Comparison of ENCODE assay signal across 9 mouse cellular contexts in genomic region chr5:50057612-50058420, GRCm38 (mm10). TPM values are rescaled to one million over a fixed set of nuclear protein-coding genes. Genes with fewer than 3 reads are reported as not detected.
DNase-seq lines count a peak whose midpoint lies in the region; ATAC-seq and TF ChIP-seq lines count a peak whose summit lies in the region.
"Had no signal": no experiment of that assay in that cellular context is flagged by ENCODE, and none has a peak within 500 bp of the region (broad histone marks: within the 10 kb centered on the region; RNA-seq: fewer than 3 reads in every experiment).

No protein-coding gene starts in this region.

- 2% methylated on average over 26 of the region's 26 CpGs for WGBS in kidney, postnatal 0 days
- 3% methylated on average over 26 of the region's 26 CpGs for WGBS in heart, embryonic 16.5 days
- WGBS in liver, postnatal 0 days (ENCODE audit: insufficient replicate concordance), result 8% methylated on average over 26 of the region's 26 CpGs
- WGBS in stomach, embryonic 14.5 days, result under 1% methylated on average over 26 of the region's 26 CpGs

- H3K36me3 ChIP-seq in kidney, postnatal 0 days (ENCODE audit: insufficient read depth, low read length), result no peaks in the 10 kb centered on the region
- H3K36me3 ChIP-seq in heart, embryonic 16.5 days (ENCODE audit: control insufficient read depth, insufficient read depth), result no peaks in the 10 kb centered on the region
- H3K36me3 ChIP-seq in liver, postnatal 0 days (replicated peaks; ENCODE audit: insufficient read depth, low read length), result no peaks in the 10 kb centered on the region
- no peaks in the 10 kb centered on the region for H3K36me3 ChIP-seq in stomach, embryonic 14.5 days (ENCODE audit: control insufficient read depth, insufficient read depth, low read length)

- no peak; the same call in 1 of the 2 replicates for ATAC-seq in kidney, postnatal 0 days (replicated peaks; ENCODE audit: low FRiP score, low read depth)
- no peak; the same call in none of the 2 replicates for ATAC-seq in heart, embryonic 16.5 days (replicated peaks; ENCODE audit: extremely low read depth, insufficient read depth, low FRiP score)
- ATAC-seq in liver, postnatal 0 days, result no peak; the same call in none of the 2 replicates
- peak; percentile 5; the same call in 1 of the 2 replicates for ATAC-seq in stomach, embryonic 14.5 days (ENCODE audit: insufficient number of reproducible peaks, insufficient read depth, low FRiP score, low read depth)

- H3K4me1 ChIP-seq in kidney, postnatal 0 days (replicated peaks; ENCODE audit: insufficient read depth, low read length), result no peaks in the 10 kb centered on the region; the same call in 1 of the 2 replicates
- no peaks in the 10 kb centered on the region for H3K4me1 ChIP-seq in cortical plate, adult 2 months (ENCODE audit: control insufficient read depth, insufficient read depth, low read length)
- peaks cover 29% of the 10 kb centered on the region for H3K4me1 ChIP-seq in heart, embryonic 16.5 days (ENCODE audit: control insufficient read depth, insufficient read depth, low read length)
- peaks cover 6% of the 10 kb centered on the region for H3K4me1 ChIP-seq in liver, postnatal 0 days (ENCODE audit: insufficient read depth)
- peaks cover 18% of the 10 kb centered on the region for H3K4me1 ChIP-seq in stomach, embryonic 14.5 days (ENCODE audit: control insufficient read depth, insufficient read depth, low read length)

- H3K9me3 ChIP-seq in kidney, postnatal 0 days (replicated peaks; ENCODE audit: low read length), result no peaks in the 10 kb centered on the region
- H3K9me3 ChIP-seq in heart, embryonic 16.5 days (replicated peaks; ENCODE audit: control insufficient read depth, low read length), result no peaks in the 10 kb centered on the region
- no peaks in the 10 kb centered on the region for H3K9me3 ChIP-seq in liver, postnatal 0 days (ENCODE audit: low read length)
- H3K9me3 ChIP-seq in stomach, embryonic 14.5 days (ENCODE audit: control insufficient read depth, low read depth, low read length), result no peaks in the 10 kb centered on the region

- no peaks in the 10 kb centered on the region for H3K27me3 ChIP-seq in kidney, postnatal 0 days (ENCODE audit: insufficient read depth, low read length)
- H3K27me3 ChIP-seq in heart, embryonic 16.5 days (ENCODE audit: control insufficient read depth, insufficient read depth, low read length), result no peaks in the 10 kb centered on the region
- H3K27me3 ChIP-seq in liver, postnatal 0 days (ENCODE audit: insufficient read depth, low read length), result peaks cover 9% of the 10 kb centered on the region
- no peaks in the 10 kb centered on the region for H3K27me3 ChIP-seq in stomach, embryonic 14.5 days (ENCODE audit: control insufficient read depth, insufficient read depth, low read length)

- DNase-seq in kidney, postnatal 0 days (ENCODE audit: low spot score), result peak; percentile 51
- DNase-seq in kidney, adult 11 months, result no peak
- DNase-seq in liver, postnatal 0 days, result no peak
- no peak for DNase-seq in right cerebral cortex, postnatal 10 days (ENCODE audit: low spot score in 2 of 2)
- no peak for DNase-seq in right cerebral cortex, postnatal 36 days (ENCODE audit: low spot score in 2 of 2)

- H3K27ac ChIP-seq in kidney, postnatal 0 days, result peak overlapping the region; percentile 94
- no peak overlapping the region for H3K27ac ChIP-seq in cortical plate, adult 2 months (ENCODE audit: insufficient read depth, low read length)
- H3K27ac ChIP-seq in heart, embryonic 16.5 days (ENCODE audit: low read length), result peak overlapping the region; percentile 88
- H3K27ac ChIP-seq in liver, postnatal 0 days (ENCODE audit: low read depth), result no peak overlapping the region
- peak overlapping the region; percentile 88; the same call in 1 of the 2 replicates for H3K27ac ChIP-seq in stomach, embryonic 14.5 days (ENCODE audit: low read length)
- H3K27ac ChIP-seq: macrophage had no signal

- TF ChIP-seq CTCF in kidney, postnatal 0 days (IDR thresholded peaks at IDR 0.05; ENCODE audit: low read depth), result peak; percentile 5; the same call in 1 of the 2 replicates
- no peak for TF ChIP-seq CTCF in cortical plate, adult 2 months (IDR thresholded peaks at IDR 0.05; ENCODE audit: extremely low read depth, insufficient read depth, low read length)
- TF ChIP-seq CTCF in liver, postnatal 0 days (IDR thresholded peaks at IDR 0.05; ENCODE audit: low read depth), result no peak

- no peak for TF ChIP-seq POLR2A in cortical plate, adult 2 months (IDR thresholded peaks at IDR 0.05; ENCODE audit: extremely low read depth, insufficient read depth, low read length)

- peak overlapping the region; percentile 67 for H3K4me2 ChIP-seq in kidney, postnatal 0 days (ENCODE audit: low read length)
- peak overlapping the region; percentile 92 for H3K4me2 ChIP-seq in heart, embryonic 16.5 days (ENCODE audit: low read depth, low read length)
- peak overlapping the region; percentile 96 for H3K4me2 ChIP-seq in liver, postnatal 0 days (ENCODE audit: low read depth, low read length)
- peak overlapping the region; percentile 67 for H3K4me2 ChIP-seq in stomach, embryonic 14.5 days (replicated peaks; ENCODE audit: low read depth, low read length)

- peak overlapping the region; percentile 97 for H3K9ac ChIP-seq in kidney, postnatal 0 days (ENCODE audit: low read depth, low read length)
- peak overlapping the region; percentile 98 for H3K9ac ChIP-seq in heart, embryonic 16.5 days (ENCODE audit: low read length)
- H3K9ac ChIP-seq in liver, postnatal 0 days (replicated peaks), result peak overlapping the region; percentile 69
- peak overlapping the region; percentile 98 for H3K9ac ChIP-seq in stomach, embryonic 14.5 days (replicated peaks; ENCODE audit: low read depth, low read length)

- TF ChIP-seq EP300 in liver, postnatal 0 days (IDR thresholded peaks at IDR 0.05; ENCODE audit: low read depth), result no peak

- H3K4me3 ChIP-seq in kidney, postnatal 0 days (replicated peaks; ENCODE audit: low read depth, low read length), result peak overlapping the region; percentile 94
- peak overlapping the region; percentile 54 for H3K4me3 ChIP-seq in cortical plate, adult 2 months (ENCODE audit: insufficient read depth, low read length)
- peak overlapping the region; percentile 72 for H3K4me3 ChIP-seq in heart, embryonic 16.5 days (ENCODE audit: low read length)
- H3K4me3 ChIP-seq in liver, postnatal 0 days (ENCODE audit: low read depth, low read length), result peak overlapping the region; percentile 70
- H3K4me3 ChIP-seq in stomach, embryonic 14.5 days (ENCODE audit: low read depth, low read length), result peak overlapping the region; percentile 94

RNA-seq across cellular contexts. Expression of gene Adgra3, which starts 1.0 kb away (rescaled TPM):
- 33.2 and 36.7 TPM in 2 replicates for polyA plus RNA-seq in kidney, postnatal 0 days (2015; fragmentation: Nextera tagmentation; extraction: Ambion mirVana)
- polyA plus RNA-seq in cortical plate, adult 2 months (2012; rRNA removed), result 13.9 TPM in 2 replicates
- polyA plus RNA-seq in heart, embryonic 16.5 days (2015; fragmentation: Nextera tagmentation; extraction: Ambion mirVana), result 9.8 and 14.5 TPM in 2 replicates
- polyA plus RNA-seq in liver, postnatal 0 days (2015; fragmentation: Nextera tagmentation; extraction: Ambion mirVana), result 2.3 and 2.7 TPM in 2 replicates
- polyA plus RNA-seq in stomach, embryonic 14.5 days (2014; fragmentation: Nextera tagmentation; extraction: Ambion mirVana), result 29.7 and 35.0 TPM in 2 replicates

Comparison
In these comparisons a context has a peak if more than half of its experiments do, and no peak if none do; other contexts are left out.
1. H3K27ac ChIP-seq: peak in kidney, postnatal 0 days (single experiment), heart, embryonic 16.5 days (single experiment) and stomach, embryonic 14.5 days (single experiment); none in cortical plate, adult 2 months (single experiment) and liver, postnatal 0 days (single experiment).
2. Peak in every context shown above with its lines, with median percentiles within 50 percentile points of each other: H3K4me2 ChIP-seq, H3K4me3 ChIP-seq and H3K9ac ChIP-seq.